Mouse (Mus musculus): Measurements from ENCODE around the gene Irgq. TPM values are rescaled to one million over a fixed set of nuclear protein-coding genes. Genes with fewer than 3 reads are reported as not detected.
A peak's percentile ranks its signal among the peaks of the same experiment; 100 is the strongest.

Irgq gene
- polyA plus RNA-seq, 1 experiment from 2014 or later, result 16.4 TPM

DNA sequence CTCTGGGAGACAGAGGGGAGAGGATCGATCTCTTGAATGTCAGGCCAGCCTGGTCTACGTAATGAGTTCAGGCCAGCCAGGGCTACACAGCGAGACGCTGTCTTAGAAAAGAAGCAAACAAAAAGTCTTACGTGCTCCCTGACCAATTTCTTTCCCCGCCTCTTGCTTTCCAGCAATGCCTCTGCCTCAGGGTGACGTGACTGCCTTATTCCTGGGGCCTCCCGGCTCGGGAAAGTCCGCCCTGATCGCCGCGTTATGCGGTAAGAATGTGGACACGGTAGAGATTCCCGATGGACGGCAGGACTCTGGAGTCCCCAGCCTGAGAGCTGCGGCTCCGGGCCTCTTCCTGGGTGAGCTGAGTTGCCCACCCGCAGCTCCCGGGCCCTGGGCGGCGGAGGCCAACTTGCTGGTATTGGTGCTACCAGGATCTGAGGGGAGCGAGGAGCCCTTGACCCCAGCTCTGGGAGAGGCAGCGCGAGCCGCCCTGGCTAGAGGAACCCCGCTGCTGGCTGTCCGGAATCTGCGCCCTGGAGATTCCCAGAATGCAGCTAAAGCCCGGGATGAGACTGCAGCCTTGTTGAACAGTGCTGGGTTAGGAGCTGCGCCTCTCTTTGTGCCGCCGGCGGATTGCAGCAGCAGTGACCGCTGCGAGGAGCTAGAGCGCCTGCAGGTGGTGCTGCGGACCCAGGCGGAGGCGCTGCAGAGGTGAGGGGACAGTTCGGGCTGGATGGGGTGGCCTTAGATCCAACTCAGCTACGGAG lies 902 bp downstream of the Irgq start:
- Histone ChIP-seq H3K4me1 (replicated peaks; ENCODE audit: control insufficient read depth, insufficient read depth, low read length) (peaks cover 13% of the 10 kb centered on the region), H3K27ac (ENCODE audit: low read depth, low read length) (peak overlapping the region; percentile 66), H3K4me2 (ENCODE audit: low read depth, low read length, severe bottlenecking) (peak overlapping the region; percentile 90), H3K27me3 (ENCODE audit: control insufficient read depth, insufficient read depth, low read length) (peaks cover 16% of the 10 kb centered on the region), H3K4me3 (ENCODE audit: low read depth, low read length) (peak overlapping the region; percentile 47), H3K9me3 (ENCODE audit: control insufficient read depth, low read length) (no peaks in the 10 kb centered on the region), H3K36me3 (ENCODE audit: control insufficient read depth, insufficient read depth, low read length) (no peaks in the 10 kb centered on the region), H3K9ac (ENCODE audit: low read length) (peak overlapping the region; percentile 91)
- DNase-seq (ENCODE audit: low spot score), result peak; percentile 87
- under 1% methylated on average over 43 of the region's 43 CpGs for WGBS
- ATAC-seq (replicated peaks; ENCODE audit: low FRiP score), result peak; percentile 69

DNA sequence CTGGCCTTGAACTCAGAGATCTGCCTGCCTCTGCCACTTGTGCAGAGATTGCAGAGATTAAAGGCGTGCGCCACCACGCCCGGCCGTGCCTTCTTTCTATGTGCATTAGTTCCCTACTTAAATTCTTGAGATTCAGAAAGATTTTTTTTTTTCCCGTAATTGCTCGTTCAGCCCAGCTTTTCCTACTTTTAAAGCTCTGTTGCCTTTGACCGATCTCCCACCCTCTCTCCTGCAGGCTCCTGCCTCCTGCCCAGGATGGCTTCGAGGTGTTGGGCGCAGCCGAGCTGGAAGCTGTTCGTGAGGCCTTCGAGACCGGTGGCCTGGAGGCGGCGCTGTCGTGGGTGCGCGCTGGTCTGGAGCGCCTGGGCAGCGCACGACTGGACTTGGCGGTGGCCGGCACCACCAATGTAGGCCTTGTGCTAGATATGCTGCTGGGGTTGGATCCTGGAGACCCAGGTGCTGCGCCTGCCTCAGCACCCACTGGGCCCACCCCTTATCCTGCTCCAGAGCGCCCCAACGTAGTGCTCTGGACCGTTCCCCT lies 2.6 kb downstream of the Irgq start:
- DNase-seq (ENCODE audit: low spot score) (no peak), ATAC-seq (replicated peaks; ENCODE audit: low FRiP score) (no peak)
- H3K4me1 ChIP-seq (replicated peaks; ENCODE audit: control insufficient read depth, insufficient read depth, low read length), result peaks cover 13% of the 10 kb centered on the region
- no peaks in the 10 kb centered on the region for H3K36me3 ChIP-seq (ENCODE audit: control insufficient read depth, insufficient read depth, low read length)
- no peak overlapping the region for H3K4me3 ChIP-seq (ENCODE audit: low read depth, low read length)
- H3K9me3 ChIP-seq (ENCODE audit: control insufficient read depth, low read length), result no peaks in the 10 kb centered on the region
- H3K27ac ChIP-seq (ENCODE audit: low read depth, low read length), result no peak overlapping the region
- no peak overlapping the region for H3K9ac ChIP-seq (ENCODE audit: low read length)
- WGBS, result 54% methylated on average over 28 of the region's 28 CpGs
- H3K4me2 ChIP-seq (ENCODE audit: low read depth, low read length, severe bottlenecking), result no peak overlapping the region
- peaks cover 16% of the 10 kb centered on the region for H3K27me3 ChIP-seq (ENCODE audit: control insufficient read depth, insufficient read depth, low read length)

DNA sequence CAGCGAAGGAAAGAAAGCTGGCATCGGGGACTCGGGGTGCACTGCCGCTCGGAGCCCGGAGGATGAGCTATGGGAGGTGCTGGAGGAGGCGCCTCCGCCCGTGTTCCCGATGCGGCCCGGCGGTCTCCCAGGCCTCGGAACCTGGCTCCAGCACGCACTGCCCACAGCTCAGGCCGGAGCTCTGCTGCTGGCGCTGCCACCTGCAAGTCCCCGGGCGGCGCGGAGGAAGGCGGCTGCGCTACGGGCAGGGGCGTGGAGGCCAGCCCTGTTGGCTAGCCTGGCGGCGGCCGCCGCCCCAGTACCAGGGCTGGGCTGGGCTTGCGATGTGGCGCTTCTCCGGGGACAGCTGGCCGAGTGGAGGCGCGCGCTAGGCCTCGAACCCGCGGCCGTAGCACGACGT lies 3.3 kb downstream of the Irgq start:
- 0 out of 2 replicates have a peak overlapping the region, but pooled peaks have one; percentile 15 for H3K4me2 ChIP-seq (ENCODE audit: low read depth, low read length, severe bottlenecking)
- peaks cover 16% of the 10 kb centered on the region for H3K27me3 ChIP-seq (ENCODE audit: control insufficient read depth, insufficient read depth, low read length)
- H3K4me1 ChIP-seq (replicated peaks; ENCODE audit: control insufficient read depth, insufficient read depth, low read length), result peaks cover 13% of the 10 kb centered on the region
- H3K9ac ChIP-seq (ENCODE audit: low read length), result no peak overlapping the region
- H3K9me3 ChIP-seq (ENCODE audit: control insufficient read depth, low read length), result no peaks in the 10 kb centered on the region
- ATAC-seq (replicated peaks; ENCODE audit: low FRiP score) (no peak), DNase-seq (ENCODE audit: low spot score) (peak; percentile 65)
- H3K36me3 ChIP-seq (ENCODE audit: control insufficient read depth, insufficient read depth, low read length), result no peaks in the 10 kb centered on the region
- 16% methylated on average over 37 of the region's 42 CpGs for WGBS
- 0 out of 2 replicates have a peak overlapping the region, but pooled peaks have one; percentile 9 for H3K4me3 ChIP-seq (ENCODE audit: low read depth, low read length)
- no peak overlapping the region for H3K27ac ChIP-seq (ENCODE audit: low read depth, low read length)

DNA sequence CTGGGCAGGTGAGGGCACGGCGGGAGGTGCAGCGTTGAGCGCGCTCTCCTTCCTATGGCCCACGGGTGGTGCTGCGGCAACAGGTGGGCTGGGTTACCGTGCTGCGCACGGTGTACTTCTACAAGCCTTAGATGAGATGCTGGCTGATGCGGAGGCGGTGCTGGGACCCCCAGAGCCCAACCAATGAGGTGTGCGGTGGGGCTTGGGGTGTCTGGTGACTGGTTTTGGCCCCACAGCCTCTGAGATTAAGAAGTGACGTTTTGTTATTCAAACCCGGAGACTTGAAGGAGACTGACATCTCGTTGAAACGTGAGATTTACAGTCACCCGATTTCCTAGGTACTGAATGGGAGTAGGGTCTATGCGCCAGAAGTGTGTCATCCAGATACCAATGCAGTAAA lies 3.8 kb downstream of the Irgq start:
- WGBS, result 25% methylated on average over 19 of the region's 19 CpGs
- ATAC-seq (replicated peaks; ENCODE audit: low FRiP score) (no peak), DNase-seq (ENCODE audit: low spot score) (no peak)
- Histone ChIP-seq H3K36me3 (ENCODE audit: control insufficient read depth, insufficient read depth, low read length) (no peaks in the 10 kb centered on the region), H3K4me3 (ENCODE audit: low read depth, low read length) (no peak overlapping the region), H3K27ac (ENCODE audit: low read depth, low read length) (no peak overlapping the region), H3K9ac (ENCODE audit: low read length) (no peak overlapping the region), H3K9me3 (ENCODE audit: control insufficient read depth, low read length) (no peaks in the 10 kb centered on the region), H3K27me3 (ENCODE audit: control insufficient read depth, insufficient read depth, low read length) (peaks cover 16% of the 10 kb centered on the region), H3K4me2 (ENCODE audit: low read depth, low read length, severe bottlenecking) (no peak overlapping the region), H3K4me1 (replicated peaks; ENCODE audit: control insufficient read depth, insufficient read depth, low read length) (peaks cover 13% of the 10 kb centered on the region)

DNA sequence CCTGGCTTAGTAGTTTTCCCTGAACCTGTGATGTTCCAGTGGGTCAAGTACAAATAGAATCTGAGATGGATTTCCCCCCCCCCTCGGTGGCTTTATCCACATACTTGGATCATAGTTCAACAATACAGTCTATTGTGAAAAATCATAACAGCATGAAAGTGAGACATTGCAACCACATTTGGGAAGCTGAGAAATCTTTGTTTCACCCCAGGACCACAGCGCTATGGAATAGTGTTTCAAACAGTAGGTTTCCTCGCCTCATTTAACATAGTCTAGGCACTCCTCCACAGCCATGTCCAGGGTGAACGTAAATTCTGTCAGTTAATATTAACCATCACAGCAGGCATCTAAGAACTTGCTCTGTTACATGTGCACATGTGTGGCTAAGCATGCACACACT lies 6.6 kb downstream of the Irgq start:
- Histone ChIP-seq H3K9me3 (ENCODE audit: control insufficient read depth, low read length) (no peaks in the 10 kb centered on the region), H3K4me1 (replicated peaks; ENCODE audit: control insufficient read depth, insufficient read depth, low read length) (peaks cover 7% of the 10 kb centered on the region), H3K4me2 (ENCODE audit: low read depth, low read length, severe bottlenecking) (no peak overlapping the region), H3K27me3 (ENCODE audit: control insufficient read depth, insufficient read depth, low read length) (peaks cover 16% of the 10 kb centered on the region), H3K36me3 (ENCODE audit: control insufficient read depth, insufficient read depth, low read length) (no peaks in the 10 kb centered on the region), H3K9ac (ENCODE audit: low read length) (no peak overlapping the region), H3K27ac (ENCODE audit: low read depth, low read length) (no peak overlapping the region), H3K4me3 (ENCODE audit: low read depth, low read length) (no peak overlapping the region)
- whole genome bisulfite sequencing, result 81% methylated on average over 4 of the region's 4 CpGs
- DNase-seq (ENCODE audit: low spot score) (no peak), ATAC-seq (replicated peaks; ENCODE audit: low FRiP score) (no peak)

DNA sequence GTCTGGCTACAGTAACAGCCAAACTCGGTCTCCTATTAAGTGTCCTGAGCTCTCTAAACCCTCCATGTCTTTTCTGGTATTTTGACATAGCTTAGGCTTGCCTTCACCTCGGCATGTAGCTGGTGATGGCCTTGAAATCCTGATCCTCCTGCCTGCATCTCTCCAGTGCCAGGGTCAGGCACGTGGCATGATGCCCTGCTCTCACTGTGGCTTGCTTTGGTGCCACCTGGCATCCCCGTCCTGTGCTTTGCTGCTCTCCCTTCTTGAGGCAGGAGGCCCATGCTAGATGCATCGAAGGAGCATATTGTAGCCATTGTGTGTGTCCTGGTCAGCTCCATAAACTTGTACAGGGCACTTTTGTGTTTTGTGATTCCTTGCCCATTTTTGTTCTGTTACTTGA lies 7.1 kb downstream of the Irgq start:
- no peak for ATAC-seq (replicated peaks; ENCODE audit: low FRiP score)
- DNase-seq (ENCODE audit: low spot score), result no peak
- 84% methylated on average over 5 of the region's 5 CpGs for WGBS

DNA sequence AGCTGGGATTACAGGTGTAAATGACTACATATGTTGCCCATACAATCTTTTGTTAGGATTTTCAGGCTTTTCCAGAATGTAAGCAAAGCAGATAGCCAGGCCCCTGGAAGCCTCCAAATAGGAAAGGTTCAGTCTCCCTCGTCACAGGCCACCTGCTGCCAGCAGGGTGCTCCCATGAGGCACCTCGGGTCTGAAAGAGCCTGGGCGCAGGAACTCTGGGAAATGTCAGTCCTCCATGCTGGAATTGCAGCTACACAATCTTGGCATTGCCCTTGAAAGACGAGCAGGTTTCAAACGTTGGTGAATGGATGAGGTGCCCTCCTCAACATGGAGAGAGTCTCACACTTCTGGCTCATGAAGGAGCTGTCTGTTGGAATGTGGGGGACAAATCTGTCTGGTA lies 7.7 kb downstream of the Irgq start:
- no peak for ATAC-seq (replicated peaks; ENCODE audit: low FRiP score)
- Histone ChIP-seq H3K27me3 (ENCODE audit: control insufficient read depth, insufficient read depth, low read length) (peaks cover 14% of the 10 kb centered on the region), H3K4me2 (ENCODE audit: low read depth, low read length, severe bottlenecking) (no peak overlapping the region), H3K9me3 (ENCODE audit: control insufficient read depth, low read length) (no peaks in the 10 kb centered on the region), H3K4me3 (ENCODE audit: low read depth, low read length) (no peak overlapping the region), H3K4me1 (replicated peaks; ENCODE audit: control insufficient read depth, insufficient read depth, low read length) (peaks cover 6% of the 10 kb centered on the region; the same call in 1 of the 2 replicates), H3K9ac (ENCODE audit: low read length) (no peak overlapping the region), H3K27ac (ENCODE audit: low read depth, low read length) (no peak overlapping the region), H3K36me3 (ENCODE audit: control insufficient read depth, insufficient read depth, low read length) (no peaks in the 10 kb centered on the region)
- no peak for DNase-seq (ENCODE audit: low spot score)
- WGBS, result 56% methylated on average over 5 of the region's 5 CpGs

More for the DNA sequence above, 7.1 kb downstream of the Irgq start:
- H3K9me3 ChIP-seq (ENCODE audit: control insufficient read depth, low read length), result no peaks in the 10 kb centered on the region
- no peak overlapping the region for H3K27ac ChIP-seq (ENCODE audit: low read depth, low read length)
- no peaks in the 10 kb centered on the region for H3K36me3 ChIP-seq (ENCODE audit: control insufficient read depth, insufficient read depth, low read length)
- no peak overlapping the region for H3K4me2 ChIP-seq (ENCODE audit: low read depth, low read length, severe bottlenecking)
- no peak overlapping the region for H3K4me3 ChIP-seq (ENCODE audit: low read depth, low read length)
- peaks cover 16% of the 10 kb centered on the region for H3K27me3 ChIP-seq (ENCODE audit: control insufficient read depth, insufficient read depth, low read length)
- no peak overlapping the region for H3K9ac ChIP-seq (ENCODE audit: low read length)
- H3K4me1 ChIP-seq (replicated peaks; ENCODE audit: control insufficient read depth, insufficient read depth, low read length), result peaks cover 6% of the 10 kb centered on the region; the same call in 1 of the 2 replicates

DNA sequence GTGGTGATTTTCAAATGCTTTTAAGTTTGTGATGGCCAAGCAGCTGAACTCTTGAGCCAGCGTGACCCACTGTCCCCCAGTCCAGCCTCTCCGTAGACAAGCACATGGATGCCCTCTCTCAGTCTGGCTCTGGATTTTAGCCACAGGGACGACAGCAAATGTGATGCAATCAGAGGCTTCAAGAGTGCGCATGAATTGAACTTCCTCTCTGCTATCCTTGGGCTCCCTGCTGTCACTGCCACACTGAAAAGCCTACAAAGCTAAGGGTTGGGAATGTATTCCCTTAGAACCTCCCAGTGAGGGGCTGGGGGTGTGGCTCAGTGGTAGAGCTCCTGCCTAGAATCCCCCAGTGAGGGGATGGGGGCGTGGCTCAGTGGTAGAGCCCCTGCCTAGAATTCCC lies 8.2 kb downstream of the Irgq start:
- Histone ChIP-seq H3K36me3 (ENCODE audit: control insufficient read depth, insufficient read depth, low read length) (no peaks in the 10 kb centered on the region), H3K4me2 (ENCODE audit: low read depth, low read length, severe bottlenecking) (no peak overlapping the region), H3K27me3 (ENCODE audit: control insufficient read depth, insufficient read depth, low read length) (peaks cover 9% of the 10 kb centered on the region), H3K27ac (ENCODE audit: low read depth, low read length) (no peak overlapping the region), H3K9ac (ENCODE audit: low read length) (no peak overlapping the region), H3K4me3 (ENCODE audit: low read depth, low read length) (no peak overlapping the region), H3K9me3 (ENCODE audit: control insufficient read depth, low read length) (no peaks in the 10 kb centered on the region), H3K4me1 (replicated peaks; ENCODE audit: control insufficient read depth, insufficient read depth, low read length) (peaks cover 4% of the 10 kb centered on the region; the same call in 1 of the 2 replicates)
- ATAC-seq (replicated peaks; ENCODE audit: low FRiP score), result no peak
- DNase-seq (ENCODE audit: low spot score), result no peak
- 74% methylated on average over 5 of the region's 5 CpGs for WGBS

DNA sequence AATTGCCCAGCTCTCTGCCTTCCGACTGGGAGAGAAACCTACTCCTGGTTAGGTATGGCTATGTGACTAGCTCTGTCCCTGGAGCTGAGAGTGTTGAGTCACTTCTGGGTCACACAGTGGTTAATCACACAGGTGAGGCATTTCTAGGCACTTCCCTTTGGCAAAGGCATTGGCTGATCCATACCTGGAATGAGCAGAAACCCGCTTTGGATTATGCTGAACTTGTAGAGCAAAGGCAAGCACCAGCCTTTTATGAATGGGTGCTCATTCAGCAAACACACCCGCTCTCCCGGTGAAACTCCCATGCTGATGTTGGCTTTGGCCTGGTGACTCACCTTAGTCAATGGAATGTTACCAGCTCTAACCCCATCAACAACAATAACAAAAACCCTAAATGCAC lies 9.2 kb downstream of the Irgq start:
- Histone ChIP-seq H3K9me3 (ENCODE audit: control insufficient read depth, low read length) (no peaks in the 10 kb centered on the region), H3K4me1 (replicated peaks; ENCODE audit: control insufficient read depth, insufficient read depth, low read length) (no peaks in the 10 kb centered on the region), H3K36me3 (ENCODE audit: control insufficient read depth, insufficient read depth, low read length) (no peaks in the 10 kb centered on the region), H3K4me3 (ENCODE audit: low read depth, low read length) (no peak overlapping the region), H3K4me2 (ENCODE audit: low read depth, low read length, severe bottlenecking) (no peak overlapping the region), H3K9ac (ENCODE audit: low read length) (no peak overlapping the region), H3K27me3 (ENCODE audit: control insufficient read depth, insufficient read depth, low read length) (peaks cover 2% of the 10 kb centered on the region; the same call in 1 of the 2 replicates), H3K27ac (ENCODE audit: low read depth, low read length) (no peak overlapping the region)
- 95% methylated on average over 4 of the region's 4 CpGs for WGBS
- ATAC-seq (replicated peaks; ENCODE audit: low FRiP score) (no peak), DNase-seq (ENCODE audit: low spot score) (no peak)

All from forebrain, embryonic 11.5 days (tissue).